Mouse (Mus musculus): ENCODE results near the gene Alkbh1.

DNA sequence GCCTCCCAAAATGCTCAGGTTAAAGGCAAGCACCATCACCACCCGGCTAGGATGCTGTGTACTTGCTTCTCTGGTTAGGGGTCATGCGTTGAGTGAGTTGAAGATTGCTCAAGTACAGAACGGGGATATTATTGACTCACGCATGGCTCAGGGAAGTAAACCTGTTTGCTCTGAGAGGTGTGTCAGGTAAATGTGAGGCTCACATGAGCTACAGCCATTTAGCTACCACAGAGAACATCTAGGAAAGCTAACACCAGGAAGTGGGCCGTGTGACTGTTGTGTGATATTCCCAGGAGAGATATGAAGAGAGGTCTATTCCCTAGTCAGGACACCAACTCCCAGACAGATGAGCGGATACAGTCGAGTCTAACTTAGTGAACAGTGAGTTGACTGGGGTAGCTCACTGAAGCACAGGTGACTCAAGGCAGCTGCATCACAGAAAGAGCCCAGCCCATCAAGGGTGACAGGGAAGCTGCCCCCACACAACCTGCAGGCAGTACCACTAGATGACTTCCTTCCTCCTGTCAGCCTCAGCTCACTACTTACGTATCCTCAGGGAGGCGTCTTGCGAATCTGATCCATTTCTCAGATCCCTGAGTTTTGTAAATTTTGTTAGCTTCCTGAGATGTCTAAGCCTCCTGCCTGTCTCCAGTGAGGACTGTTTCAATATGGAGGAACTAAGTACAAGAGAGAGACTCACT lies 44.5 kb downstream of the Alkbh1 start:
- TF ChIP-seq ELF1 (IDR thresholded peaks at IDR 0.05; ENCODE audit: low read depth, low read length) = no peak
- TF ChIP-seq ZNF384 (IDR thresholded peaks at IDR 0.05; ENCODE audit: low read depth, low read length) = no peak
- TF ChIP-seq GATA1 (IDR thresholded peaks at IDR 0.05; ENCODE audit: low read depth, low read length) = no peak
- no peak for TF ChIP-seq EP300 (IDR thresholded peaks at IDR 0.05; ENCODE audit: low read depth in 1 of 2, low read length in 2 of 2)
- TF ChIP-seq USF1 (IDR thresholded peaks at IDR 0.05; ENCODE audit: low read depth, low read length) = no peak
- TF ChIP-seq CTCF (IDR thresholded peaks at IDR 0.05 in 2 of 3, conservative IDR thresholded peaks at IDR 0.05 in 1 of 3; ENCODE audit: control insufficient read depth in 1 of 3, insufficient read depth in 1 of 3, low read depth in 2 of 3, low read length in 3 of 3, poor library complexity in 1 of 3, severe bottlenecking in 1 of 3) = no peak
- no peak for TF ChIP-seq POLR2A (IDR thresholded peaks at IDR 0.05; ENCODE audit: control insufficient read depth in 1 of 2, insufficient read depth in 1 of 2, low read depth in 1 of 2, low read length in 2 of 2, poor library complexity in 1 of 2)
- no peak for TF ChIP-seq TBP (IDR thresholded peaks at IDR 0.05; ENCODE audit: low read depth, low read length)
- no peak for TF ChIP-seq TCF12 (IDR thresholded peaks at IDR 0.05; ENCODE audit: low read depth, low read length)
- TF ChIP-seq SMC3 (IDR thresholded peaks at IDR 0.05; ENCODE audit: low read depth, low read length) = no peak
- no peak for TF ChIP-seq SIN3A (IDR thresholded peaks at IDR 0.05; ENCODE audit: low read length)
- TF ChIP-seq CHD1 (IDR thresholded peaks at IDR 0.05; ENCODE audit: low read depth, low read length) = no peak
